Mouse (Mus musculus): ENCODE data around the gene Astn2. TPM values are rescaled to one million over a fixed set of nuclear protein-coding genes. Genes with fewer than 3 reads are reported as not detected.
A peak's percentile ranks its signal among the peaks of the same experiment; 100 is the strongest.

Gene Astn2
- total and polyA plus RNA-seq, 2 experiments from 2014 or later, result 3.0 to 51.4 TPM

DNA sequence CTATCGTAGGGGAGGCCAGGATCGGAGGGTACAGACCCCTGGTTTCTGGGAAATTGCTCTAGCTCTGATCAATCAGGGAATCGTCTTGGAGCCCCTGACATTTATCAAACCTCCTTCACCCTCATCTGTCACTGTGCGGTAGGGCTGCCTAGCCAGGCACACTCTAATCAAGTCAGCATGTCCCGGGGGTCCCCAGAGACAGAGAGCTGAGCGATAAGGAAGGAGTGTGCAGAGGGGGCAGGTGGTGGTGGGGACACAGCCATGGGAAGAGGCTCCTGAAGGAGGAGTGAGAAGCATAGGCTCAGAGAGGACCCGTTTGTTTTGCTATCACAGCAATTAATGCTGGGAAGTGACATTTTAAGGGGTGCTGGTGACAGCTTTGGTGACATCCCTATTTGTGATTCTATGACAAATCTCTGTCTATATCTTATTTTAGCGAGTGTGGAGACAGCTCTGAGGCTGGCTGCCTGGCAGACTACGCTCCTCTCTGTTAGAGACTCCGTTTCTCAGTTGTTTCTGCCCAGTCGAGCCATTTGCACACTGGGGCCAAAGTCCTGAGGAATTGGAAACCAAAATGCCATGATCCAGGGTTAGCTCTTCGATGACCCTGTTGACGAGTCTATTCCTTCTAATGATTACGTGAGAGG is 228.4 kb downstream of the Astn2 start:
- Histone ChIP-seq H3K4me2 (ENCODE audit: low read depth, low read length) (no peak overlapping the region), H3K4me3 (ENCODE audit: low read length) (no peak overlapping the region), H3K27ac (no peak overlapping the region), H3K4me1 (ENCODE audit: insufficient read depth, low read length) (no peaks in the 10 kb centered on the region), H3K36me3 (ENCODE audit: insufficient read depth, low read length) (no peaks in the 10 kb centered on the region), H3K9ac (replicated peaks; ENCODE audit: low read length) (no peak overlapping the region), H3K27me3 (ENCODE audit: insufficient read depth, low read length) (no peaks in the 10 kb centered on the region), H3K9me3 (ENCODE audit: low read length) (no peaks in the 10 kb centered on the region)
- 62% methylated on average over 14 of the region's 14 CpGs for WGBS
- no peak for ATAC-seq
- TF ChIP-seq CTCF (IDR thresholded peaks at IDR 0.05; ENCODE audit: low read depth), result no peak
- DNase-seq (ENCODE audit: low spot score), result no peak

DNA sequence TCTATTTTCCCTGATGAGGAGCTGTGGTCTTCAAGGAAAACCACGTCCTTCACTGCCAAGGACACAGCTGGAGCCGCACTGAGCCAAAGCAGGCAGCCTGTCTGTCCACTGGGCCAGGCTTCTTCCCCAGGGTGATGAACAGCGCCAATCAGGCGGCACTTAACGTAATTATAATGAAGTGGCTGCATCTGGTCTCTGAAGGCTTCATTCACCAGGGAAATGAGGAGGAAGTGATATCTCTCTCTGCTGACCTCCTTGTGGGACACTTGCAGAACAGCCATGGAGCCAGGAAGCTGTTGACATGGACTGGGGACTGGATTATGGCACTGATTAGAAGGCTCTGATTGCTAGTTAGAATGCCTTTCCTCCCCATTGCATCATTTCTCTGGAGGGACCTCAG is 232.8 kb downstream of the Astn2 start:
- Histone ChIP-seq H3K4me3 (ENCODE audit: low read length) (no peak overlapping the region), H3K9ac (replicated peaks; ENCODE audit: low read length) (no peak overlapping the region), H3K4me1 (ENCODE audit: insufficient read depth, low read length) (no peaks in the 10 kb centered on the region), H3K27ac (no peak overlapping the region), H3K27me3 (ENCODE audit: insufficient read depth, low read length) (no peaks in the 10 kb centered on the region), H3K9me3 (ENCODE audit: low read length) (no peaks in the 10 kb centered on the region), H3K4me2 (ENCODE audit: low read depth, low read length) (no peak overlapping the region), H3K36me3 (ENCODE audit: insufficient read depth, low read length) (no peaks in the 10 kb centered on the region)
- ATAC-seq, result peak; percentile 71
- 43% methylated on average over 5 of the region's 5 CpGs for WGBS
- DNase-seq (ENCODE audit: low spot score), result peak; percentile 25
- no peak for TF ChIP-seq CTCF (IDR thresholded peaks at IDR 0.05; ENCODE audit: low read depth)

DNA sequence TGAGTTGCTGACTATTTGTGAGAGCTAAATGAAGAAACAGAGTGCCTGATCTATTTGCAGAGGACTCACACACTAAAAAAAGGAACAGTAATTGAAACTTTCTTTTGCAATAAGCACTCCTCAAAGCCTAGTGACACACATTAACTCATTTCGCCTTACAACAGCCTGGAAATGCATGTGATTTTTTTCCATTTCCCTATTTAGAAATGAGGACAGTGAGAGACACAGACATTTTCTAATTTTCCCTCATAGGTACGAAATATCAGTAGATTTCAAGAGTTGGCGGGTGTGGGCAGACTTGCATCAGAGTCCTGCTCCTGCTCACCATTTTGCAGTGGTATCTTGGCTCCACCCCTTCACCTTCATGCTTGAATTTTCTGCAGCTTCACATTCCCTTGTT is 233.6 kb downstream of the Astn2 start:
- no peak for TF ChIP-seq CTCF (IDR thresholded peaks at IDR 0.05; ENCODE audit: low read depth)
- H3K9me3 ChIP-seq (ENCODE audit: low read length), result no peaks in the 10 kb centered on the region
- no peak overlapping the region for H3K27ac ChIP-seq
- H3K4me3 ChIP-seq (ENCODE audit: low read length), result no peak overlapping the region
- H3K4me1 ChIP-seq (ENCODE audit: insufficient read depth, low read length), result no peaks in the 10 kb centered on the region
- no peak for ATAC-seq
- DNase-seq (ENCODE audit: low spot score), result no peak
- H3K36me3 ChIP-seq (ENCODE audit: insufficient read depth, low read length), result no peaks in the 10 kb centered on the region
- 91% methylated on average over 3 of the region's 3 CpGs for WGBS
- H3K9ac ChIP-seq (replicated peaks; ENCODE audit: low read length), result no peak overlapping the region
- no peaks in the 10 kb centered on the region for H3K27me3 ChIP-seq (ENCODE audit: insufficient read depth, low read length)
- H3K4me2 ChIP-seq (ENCODE audit: low read depth, low read length), result no peak overlapping the region

DNA sequence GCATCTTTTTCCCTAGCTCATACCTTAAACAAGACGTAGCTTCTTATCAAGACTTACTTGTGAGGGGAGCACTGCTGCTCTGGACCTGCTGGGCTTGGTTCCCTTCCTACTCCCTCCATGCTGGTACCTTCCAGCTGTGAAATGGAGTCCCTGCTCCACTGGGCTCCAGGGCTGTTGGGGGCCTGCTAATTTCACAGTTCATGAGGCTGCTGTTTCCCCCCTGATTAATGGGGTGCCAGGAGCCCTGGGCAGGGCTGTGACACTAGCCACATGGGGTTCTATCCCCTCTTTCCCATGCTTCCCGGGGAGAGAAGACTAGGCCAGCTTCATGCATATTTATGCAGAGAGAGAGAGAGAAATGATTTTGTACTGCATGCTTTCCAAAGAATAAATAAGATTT is 234.9 kb downstream of the Astn2 start:
- ATAC-seq, result 0 out of 2 replicates have a peak, but pooled peaks have one; percentile 41
- no peaks in the 10 kb centered on the region for H3K9me3 ChIP-seq (ENCODE audit: low read length)
- 31% methylated on average over 2 of the region's 2 CpGs for WGBS
- no peaks in the 10 kb centered on the region for H3K36me3 ChIP-seq (ENCODE audit: insufficient read depth, low read length)
- H3K27me3 ChIP-seq (ENCODE audit: insufficient read depth, low read length), result no peaks in the 10 kb centered on the region
- H3K4me1 ChIP-seq (ENCODE audit: insufficient read depth, low read length), result no peaks in the 10 kb centered on the region
- H3K27ac ChIP-seq, result no peak overlapping the region
- DNase-seq (ENCODE audit: low spot score), result no peak
- H3K4me2 ChIP-seq (ENCODE audit: low read depth, low read length), result no peak overlapping the region
- no peak for TF ChIP-seq CTCF (IDR thresholded peaks at IDR 0.05; ENCODE audit: low read depth)
- H3K4me3 ChIP-seq (ENCODE audit: low read length), result no peak overlapping the region
- H3K9ac ChIP-seq (replicated peaks; ENCODE audit: low read length), result no peak overlapping the region

DNA sequence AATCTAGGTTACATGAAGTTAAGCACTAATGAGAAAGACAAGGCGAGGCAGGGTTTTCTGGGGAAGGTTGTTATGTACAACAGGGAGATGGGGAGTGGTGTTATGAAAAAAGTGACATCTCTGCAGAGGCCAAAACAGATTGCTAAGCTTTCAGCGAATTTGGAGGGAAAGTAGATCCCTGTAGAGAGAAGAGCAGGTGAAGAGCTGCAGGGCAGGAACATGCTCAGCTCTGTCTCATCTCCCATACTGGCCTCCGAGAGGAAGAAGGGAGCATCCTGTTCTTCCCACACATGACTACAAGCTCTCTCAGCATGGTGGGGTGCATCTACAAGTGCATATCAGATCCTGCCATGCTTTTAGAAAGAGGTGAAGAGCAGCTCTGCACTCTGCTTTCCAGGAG is 245.7 kb downstream of the Astn2 start:
- H3K4me2 ChIP-seq (ENCODE audit: low read depth, low read length), result no peak overlapping the region
- WGBS, result 77% methylated on average over 3 of the region's 3 CpGs
- no peaks in the 10 kb centered on the region for H3K36me3 ChIP-seq (ENCODE audit: insufficient read depth, low read length)
- no peak overlapping the region for H3K27ac ChIP-seq
- ATAC-seq, result no peak
- H3K9ac ChIP-seq (replicated peaks; ENCODE audit: low read length), result no peak overlapping the region
- no peak for DNase-seq (ENCODE audit: low spot score)
- no peak overlapping the region for H3K4me3 ChIP-seq (ENCODE audit: low read length)
- no peaks in the 10 kb centered on the region for H3K4me1 ChIP-seq (ENCODE audit: insufficient read depth, low read length)
- no peak for TF ChIP-seq CTCF (IDR thresholded peaks at IDR 0.05; ENCODE audit: low read depth)
- H3K27me3 ChIP-seq (ENCODE audit: insufficient read depth, low read length), result no peaks in the 10 kb centered on the region
- no peaks in the 10 kb centered on the region for H3K9me3 ChIP-seq (ENCODE audit: low read length)

DNA sequence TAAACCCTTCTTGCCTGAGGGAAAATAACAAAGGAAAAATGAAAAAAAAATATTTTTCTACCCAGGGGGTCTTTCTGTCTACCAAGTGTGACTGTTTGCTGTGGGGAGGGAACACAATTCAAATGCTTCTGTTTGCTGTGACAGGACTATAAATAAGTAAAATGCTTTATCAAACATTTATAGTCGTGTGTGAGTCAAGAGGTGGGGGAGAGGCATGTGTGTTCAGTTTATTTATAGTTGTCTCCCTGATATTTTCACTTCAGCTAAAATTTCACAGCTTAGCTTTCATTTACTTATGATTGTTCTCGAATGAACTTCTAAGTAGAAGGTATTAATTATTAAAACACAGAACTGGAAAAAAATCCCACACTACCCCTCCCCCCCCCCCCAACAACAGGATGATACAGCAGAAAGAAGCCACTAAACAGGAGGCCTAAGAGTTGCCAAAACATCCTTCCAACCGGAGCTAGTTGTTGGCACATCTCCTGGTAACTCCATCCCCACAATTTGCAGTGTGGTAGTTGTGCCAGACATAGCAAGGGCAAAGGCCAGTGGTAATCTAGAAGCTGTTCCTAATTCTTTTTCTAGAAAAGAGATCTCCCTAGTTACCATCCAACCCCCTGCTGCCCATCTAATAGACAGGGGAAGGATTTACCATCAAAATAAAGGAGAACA is 246.8 kb downstream of the Astn2 start:
- no peaks in the 10 kb centered on the region for H3K9me3 ChIP-seq (ENCODE audit: low read length)
- H3K4me3 ChIP-seq (ENCODE audit: low read length), result no peak overlapping the region
- DNase-seq (ENCODE audit: low spot score) (no peak), ATAC-seq (no peak)
- H3K4me2 ChIP-seq (ENCODE audit: low read depth, low read length), result no peak overlapping the region
- H3K27me3 ChIP-seq (ENCODE audit: insufficient read depth, low read length), result no peaks in the 10 kb centered on the region
- H3K4me1 ChIP-seq (ENCODE audit: insufficient read depth, low read length), result no peaks in the 10 kb centered on the region
- no peaks in the 10 kb centered on the region for H3K36me3 ChIP-seq (ENCODE audit: insufficient read depth, low read length)
- no peak overlapping the region for H3K9ac ChIP-seq (replicated peaks; ENCODE audit: low read length)
- no peak overlapping the region for H3K27ac ChIP-seq
- TF ChIP-seq CTCF (IDR thresholded peaks at IDR 0.05; ENCODE audit: low read depth), result no peak
- 47% methylated on average over 3 of the region's 3 CpGs for WGBS

DNA sequence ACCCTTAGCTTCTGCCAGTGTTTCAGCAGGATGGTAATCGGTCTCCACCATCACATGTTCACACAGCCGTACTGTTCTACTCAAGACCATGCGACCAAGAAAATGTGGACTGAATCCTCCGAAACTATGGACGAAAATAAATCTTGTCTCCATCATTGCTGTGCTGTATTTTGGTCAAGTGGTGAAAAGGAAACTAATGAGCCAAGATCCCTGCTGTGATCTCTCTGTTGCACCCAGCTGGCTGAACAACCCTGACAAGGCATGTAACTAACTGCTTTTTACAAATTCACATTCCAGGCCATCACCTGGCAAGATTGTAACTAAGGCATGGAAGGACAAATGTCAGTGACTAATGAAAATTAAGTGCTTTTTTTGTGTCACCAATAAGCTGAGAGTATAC is 257.9 kb downstream of the Astn2 start:
- ATAC-seq, result no peak
- no peaks in the 10 kb centered on the region for H3K9me3 ChIP-seq (ENCODE audit: low read length)
- H3K4me1 ChIP-seq (ENCODE audit: insufficient read depth, low read length), result no peaks in the 10 kb centered on the region
- H3K9ac ChIP-seq (replicated peaks; ENCODE audit: low read length), result no peak overlapping the region
- WGBS, result 81% methylated on average over 5 of the region's 5 CpGs
- H3K27ac ChIP-seq, result no peak overlapping the region
- H3K36me3 ChIP-seq (ENCODE audit: insufficient read depth, low read length), result no peaks in the 10 kb centered on the region
- no peak overlapping the region for H3K4me3 ChIP-seq (ENCODE audit: low read length)
- TF ChIP-seq CTCF (IDR thresholded peaks at IDR 0.05; ENCODE audit: low read depth), result no peak
- no peak for DNase-seq (ENCODE audit: low spot score)
- H3K27me3 ChIP-seq (ENCODE audit: insufficient read depth, low read length), result no peaks in the 10 kb centered on the region
- H3K4me2 ChIP-seq (ENCODE audit: low read depth, low read length), result no peak overlapping the region

Measured in hindbrain, postnatal 0 days (tissue).